Mouse (Mus musculus) A20 (cell line): ENCODE results near the gene Pex26.
A peak's percentile ranks its signal among the peaks of the same experiment; 100 is the strongest.

ENCODE experiments used
- DNase-seq: peaks from one replicate; pipeline ENCODE4 v3.0.0-alpha.2; 2011; ENCODE audit warnings: low read depth, low spot score

Pex26 gene

GRCm38 (mm10) chr6:121238209-121238608 lies 54.7 kb downstream of the Pex26 start:
- no peak for DNase-seq

GRCm38 (mm10) chr6:121241780-121242179 lies 58.3 kb downstream of the Pex26 start:
- DNase-seq: peak; percentile 26

- DNase-seq: no peak
These were observed 59.7 kb downstream of the Pex26 start for GRCm38 (mm10) chr6:121243161-121243560.

- peak; percentile 84 for DNase-seq
These were observed 61.9 kb downstream of the Pex26 start, which contains the start of gene Usp18 for GRCm38 (mm10) chr6:121245127-121246036. TSS of gene Usp18 (plus strand) at chr6:121245906.

GRCm38 (mm10) chr6:121246037-121246361 lies 62.5 kb downstream of the Pex26 start:
- DNase-seq: no peak
